Mouse (Mus musculus) MEL (cell line): ENCODE results near the gene Rcan1.

Source experiments
- BHLHE40 ChIP-seq: IDR thresholded peaks from 2 replicates; pipeline ENCODE4 v1.6.1; 2012; ENCODE audit warnings: low read depth, mild to moderate bottlenecking, inconsistent platforms, low read length, improper control_type of control experiment, borderline replicate concordance
- CTCF ChIP-seq, 3 experiments: IDR thresholded peaks in 2 of 3; conservative IDR thresholded peaks in 1 of 3; 2 replicates each; pipeline ENCODE4 v1.5.1; 2011 to 2012; ENCODE audit warnings: low read length in 3 of 3, low read depth in 2 of 3, mild to moderate bottlenecking in 2 of 3, improper control_type of control experiment in 1 of 3, inconsistent platforms in 1 of 3, mixed read lengths in 1 of 3, moderate library complexity in 1 of 3; ENCODE audit not compliant: control insufficient read depth in 1 of 3, insufficient read depth in 1 of 3, poor library complexity in 1 of 3, severe bottlenecking in 1 of 3
- GATA1 ChIP-seq: IDR thresholded peaks from 2 replicates; pipeline ENCODE4 v1.6.1; 2011; ENCODE audit warnings: low read depth, low read length, improper control_type of control experiment
- KAT2A ChIP-seq: conservative IDR thresholded peaks from 2 replicates; pipeline ENCODE4 v1.6.1; 2012; ENCODE audit warnings: low read depth, low read length, improper control_type of control experiment, inconsistent platforms
- MAFK ChIP-seq: IDR thresholded peaks from 2 replicates; pipeline ENCODE4 v1.6.1; 2011; ENCODE audit warnings: low read depth, mild to moderate bottlenecking, low read length, improper control_type of control experiment, borderline replicate concordance
- POLR2A ChIP-seq, 2 experiments: IDR thresholded peaks; 2 replicates each; pipeline ENCODE4 v1.6.1; 2011 to 2012; ENCODE audit warnings: low read length in 2 of 2, mild to moderate bottlenecking in 2 of 2, control low read depth in 1 of 2, improper control_type of control experiment in 1 of 2, low read depth in 1 of 2, moderate library complexity in 1 of 2; ENCODE audit not compliant: control insufficient read depth in 1 of 2, insufficient read depth in 1 of 2, poor library complexity in 1 of 2
- POLR2AphosphoS2 ChIP-seq: IDR thresholded peaks from 2 replicates; pipeline ENCODE4 v1.6.1; 2011; ENCODE audit warnings: low read length, improper control_type of control experiment
- TAL1 ChIP-seq: IDR thresholded peaks from 2 replicates; pipeline ENCODE4 v1.6.1; 2012; ENCODE audit warnings: mild to moderate bottlenecking, inconsistent platforms, low read length, moderate library complexity, mixed read lengths

- TF ChIP-seq BHLHE40 (no peak), GATA1 (no peak), TAL1 (no peak), KAT2A (no peak), POLR2A (IDR thresholded peaks at IDR 0.05; ENCODE audit: control insufficient read depth in 1 of 2, insufficient read depth in 1 of 2, low read depth in 1 of 2, low read length in 2 of 2, poor library complexity in 1 of 2) (no peak), CTCF (IDR thresholded peaks at IDR 0.05 in 2 of 3, conservative IDR thresholded peaks at IDR 0.05 in 1 of 3; ENCODE audit: control insufficient read depth in 1 of 3, insufficient read depth in 1 of 3, low read depth in 2 of 3, low read length in 3 of 3, poor library complexity in 1 of 3, severe bottlenecking in 1 of 3) (no peak), MAFK (no peak), POLR2AphosphoS2 (no peak)
Observed at GRCm38 (mm10) chr16:92441203-92441602, 29.5 kb downstream of the Rcan1 start.
